Mouse (Mus musculus): ENCODE data around the gene Lrrc56.

The Lrrc56 gene

GRCm38 (mm10) chr7:141193948-141194347 is at the start of gene Lrrc56, which contains the start of gene Hras:
Gene Lrrc56, plus strand, starts transcription at chr7:141194157.
Gene Hras, minus strand, starts transcription at chr7:141194005.
- DNase-seq: peak; percentile 99

- no peak for DNase-seq
Measured at GRCm38 (mm10) chr7:141144650-141145049, 49.3 kb upstream of the Lrrc56 start.

GRCm38 (mm10) chr7:141145403-141145802 is 48.6 kb upstream of the Lrrc56 start:
- no peak for DNase-seq

- no peak for DNase-seq
Measured at GRCm38 (mm10) chr7:141146043-141146595, 47.8 kb upstream of the Lrrc56 start.

GRCm38 (mm10) chr7:141147044-141147443 is 46.9 kb upstream of the Lrrc56 start:
- no peak for DNase-seq

GRCm38 (mm10) chr7:141148639-141149038 is 45.3 kb upstream of the Lrrc56 start:
- DNase-seq: no peak

- no peak for DNase-seq
Measured at GRCm38 (mm10) chr7:141155362-141155761, 38.6 kb upstream of the Lrrc56 start.

- DNase-seq: no peak
Measured at GRCm38 (mm10) chr7:141164397-141164796, 29.6 kb upstream of the Lrrc56 start.

GRCm38 (mm10) chr7:141164850-141165249 is 29.1 kb upstream of the Lrrc56 start:
- no peak for DNase-seq

- no peak for DNase-seq
Measured at GRCm38 (mm10) chr7:141167901-141168517, 25.9 kb upstream of the Lrrc56 start.

- peak; percentile 61 for DNase-seq
Measured at GRCm38 (mm10) chr7:141168518-141168953, 25.4 kb upstream of the Lrrc56 start.

- DNase-seq: no peak
Measured at GRCm38 (mm10) chr7:141169300-141169699, 24.7 kb upstream of the Lrrc56 start.

- DNase-seq: no peak
Measured at GRCm38 (mm10) chr7:141169866-141170265, 24.1 kb upstream of the Lrrc56 start.

- peak; percentile 93 for DNase-seq
Measured at GRCm38 (mm10) chr7:141172116-141173006, 21.6 kb upstream of the Lrrc56 start, which contains the start of gene Rnh1. Gene Rnh1, minus strand, starts transcription at chr7:141172857.

- DNase-seq: no peak
Measured at GRCm38 (mm10) chr7:141173323-141173850, 20.6 kb upstream of the Lrrc56 start.

GRCm38 (mm10) chr7:141175068-141175467 is 18.9 kb upstream of the Lrrc56 start:
- DNase-seq: no peak

GRCm38 (mm10) chr7:141176173-141176572 is 17.8 kb upstream of the Lrrc56 start:
- DNase-seq: peak; percentile 93

GRCm38 (mm10) chr7:141188194-141188593 is 5.8 kb upstream of the Lrrc56 start:
- no peak for DNase-seq

GRCm38 (mm10) chr7:141188733-141189132 is 5.2 kb upstream of the Lrrc56 start:
- no peak for DNase-seq

- DNase-seq: no peak
Measured at GRCm38 (mm10) chr7:141190220-141190619, 3.7 kb upstream of the Lrrc56 start.

GRCm38 (mm10) chr7:141191036-141191435 is 2.9 kb upstream of the Lrrc56 start:
- DNase-seq: no peak

- DNase-seq: no peak
Measured at GRCm38 (mm10) chr7:141191796-141192685, 1.9 kb upstream of the Lrrc56 start.

Measured in thymus, postnatal 4 days (tissue).